Comparison of ENCODE assay signal across 17 mouse cellular contexts in the genomic region with DNA sequence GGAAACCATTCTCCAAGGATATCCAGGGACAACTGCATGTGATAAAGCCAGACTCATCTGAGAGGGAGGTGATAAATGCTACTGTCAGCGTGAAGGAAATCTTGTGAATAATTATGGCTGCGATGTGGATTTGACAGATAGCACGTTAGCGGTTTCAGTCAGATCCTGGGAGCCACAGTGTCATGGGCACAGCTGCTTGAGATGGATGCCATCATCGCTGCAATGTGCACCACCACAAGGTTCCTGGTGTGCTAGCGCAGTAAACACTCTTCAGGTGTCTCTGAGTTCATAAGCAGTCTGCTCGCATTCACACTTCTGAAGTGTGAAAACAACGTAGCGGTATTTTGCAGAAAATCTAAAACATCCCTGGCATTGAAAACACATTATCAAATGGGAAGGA.
"Had no signal": no experiment of that assay in that cellular context is flagged by ENCODE, and none has a peak within 500 bp of the region (broad histone marks: within the 10 kb centered on the region; RNA-seq: fewer than 3 reads in every experiment).

No protein-coding gene starts in this region.

- H3K9ac ChIP-seq: liver, embryonic 13.5 days; neural tube, embryonic 12.5 days; neural tube, embryonic 15.5 days; stomach, embryonic 15.5 days had no signal

- H3K4me3 ChIP-seq: liver, embryonic 13.5 days; neural tube, embryonic 12.5 days; neural tube, embryonic 15.5 days; stomach, embryonic 15.5 days had no signal

- DNase-seq: kidney, adult 18-20 months; kidney, adult 9 months; kidney, postnatal 14 days; kidney, postnatal 4 days; liver, embryonic 13.5 days; lung, adult 2 months; lung, postnatal 14 days; lung, postnatal 4 days; right cerebral cortex, adult 18-20 months; right cerebral cortex, postnatal 14 days; spleen, adult 18-20 months; thymus, adult 18-20 months; thymus, postnatal 36 days had no signal

- H3K36me3 ChIP-seq: liver, embryonic 13.5 days; neural tube, embryonic 12.5 days; neural tube, embryonic 15.5 days; stomach, embryonic 15.5 days had no signal

- H3K4me2 ChIP-seq: liver, embryonic 13.5 days; midbrain, embryonic 11.5 days; neural tube, embryonic 12.5 days; neural tube, embryonic 15.5 days; stomach, embryonic 15.5 days had no signal

- H3K4me1 ChIP-seq: liver, embryonic 13.5 days; neural tube, embryonic 12.5 days; neural tube, embryonic 15.5 days; stomach, embryonic 15.5 days had no signal

- H3K27me3 ChIP-seq: liver, embryonic 13.5 days; neural tube, embryonic 12.5 days; neural tube, embryonic 15.5 days; stomach, embryonic 15.5 days had no signal

- H3K27ac ChIP-seq: liver, embryonic 13.5 days; neural tube, embryonic 12.5 days; neural tube, embryonic 15.5 days; stomach, embryonic 15.5 days had no signal

- H3K9me3 ChIP-seq: liver, embryonic 13.5 days; neural tube, embryonic 12.5 days; neural tube, embryonic 15.5 days; stomach, embryonic 15.5 days had no signal
